Mouse (Mus musculus) hindbrain, embryonic 12.5 days (tissue): ENCODE data around the gene Alg12. TPM values are rescaled to one million over a fixed set of nuclear protein-coding genes. Genes with fewer than 3 reads are reported as not detected.
"Not testable (repeated sequence)": the region's sequence is repeated elsewhere in the genome, so short reads cannot be mapped to it uniquely, and the experiment has no call there.

Source experiments
- ATAC-seq: fragments of 200-750 bp; cut with Nextera tagmentation; 2 replicates; pipeline ENCODE4 v1.8.0; 2017; ENCODE audit warnings: moderate TSS enrichment; ENCODE audit not compliant: low FRiP score
- H3K27ac ChIP-seq: fragments of 300-500 bp; sonication (generic); 2 replicates; pipeline ENCODE4 v1.5.1; 2016; ENCODE audit warnings: mild to moderate bottlenecking
- H3K27me3 ChIP-seq: fragments of 300-500 bp; sonication (generic); 2 replicates; pipeline ENCODE4 v1.6.1; 2016; ENCODE audit warnings: mild to moderate bottlenecking
- H3K36me3 ChIP-seq: fragments of 300-500 bp; sonication (generic); 2 replicates; pipeline ENCODE4 v1.6.1; 2016; ENCODE audit warnings: mild to moderate bottlenecking
- H3K4me1 ChIP-seq: fragments of 300-500 bp; sonication (generic); 2 replicates; pipeline ENCODE4 v1.6.1; 2016
- H3K4me2 ChIP-seq: fragments of 300-500 bp; sonication (generic); replicated peaks from 2 replicates; pipeline ENCODE4 v1.6.1; 2016; ENCODE audit warnings: mild to moderate bottlenecking
- H3K4me3 ChIP-seq: fragments of 300-500 bp; sonication (generic); 2 replicates; pipeline ENCODE4 v1.5.1; 2016; ENCODE audit warnings: mild to moderate bottlenecking
- H3K9ac ChIP-seq: fragments of 300-500 bp; sonication (generic); 2 replicates; pipeline ENCODE4 v1.6.1; 2016; ENCODE audit warnings: mild to moderate bottlenecking, moderate library complexity
- H3K9me3 ChIP-seq: fragments of 300-500 bp; sonication (generic); replicated peaks from 2 replicates; pipeline ENCODE4 v1.6.1; 2016; ENCODE audit warnings: mild to moderate bottlenecking
- WGBS: fragments of 180-500 bp; shearing (Covaris S2); methylation state at CpG from one replicate; pipeline ENCODE4 v1.1.7; 2016; 5-methylcytosine and 5-hydroxymethylcytosine counted together
- polyA plus RNA-seq: library from polyadenylated mRNA; unstranded; fragments of >200 nt; fragmentation: Nextera tagmentation; extraction: Ambion mirVana; gene quantifications from 2 replicates; pipeline ENCODE4 v1.2.1, GENCODE M21; 2016

The Alg12 gene
- polyA plus RNA-seq, 1 experiment from 2014 or later = 9.9 TPM

DNA sequence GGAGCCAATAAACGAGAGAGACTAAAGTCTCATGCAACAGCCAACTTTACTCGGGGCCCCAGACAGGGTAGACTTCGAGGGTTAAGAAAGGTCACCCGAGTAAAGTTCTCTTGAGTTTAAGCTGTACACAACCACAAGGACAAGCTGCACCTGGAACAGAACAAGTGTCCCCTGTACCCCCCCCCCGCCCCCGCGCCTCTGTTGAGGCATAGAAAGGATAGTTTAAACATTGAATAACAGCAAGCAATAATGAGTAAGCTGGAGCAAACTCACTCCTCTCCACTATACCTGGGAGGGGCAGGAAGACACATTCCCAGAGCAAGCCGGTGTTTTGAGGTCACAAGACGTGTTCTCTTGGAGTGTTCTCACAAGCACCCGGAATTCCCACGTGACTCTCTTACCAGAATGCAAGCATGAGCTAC is 19.2 kb downstream of the Alg12 start:
- Histone ChIP-seq H3K27ac (no peak overlapping the region), H3K9ac (no peak overlapping the region)
- WGBS = 87% methylated on average over 11 of the region's 11 CpGs

DNA sequence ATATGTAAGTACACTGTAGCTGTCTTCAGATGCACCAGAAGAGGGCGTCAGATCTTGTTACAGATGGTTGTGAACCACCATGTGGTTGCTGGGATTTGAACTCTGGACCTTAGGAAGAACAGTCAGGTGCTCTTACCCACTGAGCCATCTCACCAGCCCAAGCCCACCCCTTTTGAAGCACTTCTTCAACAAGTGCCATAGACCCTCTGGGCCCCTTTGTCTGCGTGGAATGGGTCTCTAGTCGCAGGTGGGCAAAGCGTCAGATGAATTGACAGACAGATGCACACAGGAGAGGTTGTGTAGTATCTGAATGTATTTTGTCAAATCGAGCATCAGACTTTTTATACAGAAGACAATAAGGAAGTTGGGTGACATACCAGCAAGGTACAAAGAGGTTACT is 24.4 kb downstream of the Alg12 start:
- WGBS = 83% methylated on average over 5 of the region's 5 CpGs
- ATAC-seq, H3K27me3 ChIP-seq: not testable (repeated sequence)

More for the DNA sequence above, 19.2 kb downstream of the Alg12 start:
- H3K36me3 ChIP-seq = peaks cover 17% of the 10 kb centered on the region
- ATAC-seq = no peak
- no peaks in the 10 kb centered on the region for H3K9me3 ChIP-seq
- H3K4me1 ChIP-seq = no peaks in the 10 kb centered on the region
- H3K4me2 ChIP-seq = no peak overlapping the region
- H3K4me3 ChIP-seq = no peak overlapping the region
- no peaks in the 10 kb centered on the region for H3K27me3 ChIP-seq

DNA sequence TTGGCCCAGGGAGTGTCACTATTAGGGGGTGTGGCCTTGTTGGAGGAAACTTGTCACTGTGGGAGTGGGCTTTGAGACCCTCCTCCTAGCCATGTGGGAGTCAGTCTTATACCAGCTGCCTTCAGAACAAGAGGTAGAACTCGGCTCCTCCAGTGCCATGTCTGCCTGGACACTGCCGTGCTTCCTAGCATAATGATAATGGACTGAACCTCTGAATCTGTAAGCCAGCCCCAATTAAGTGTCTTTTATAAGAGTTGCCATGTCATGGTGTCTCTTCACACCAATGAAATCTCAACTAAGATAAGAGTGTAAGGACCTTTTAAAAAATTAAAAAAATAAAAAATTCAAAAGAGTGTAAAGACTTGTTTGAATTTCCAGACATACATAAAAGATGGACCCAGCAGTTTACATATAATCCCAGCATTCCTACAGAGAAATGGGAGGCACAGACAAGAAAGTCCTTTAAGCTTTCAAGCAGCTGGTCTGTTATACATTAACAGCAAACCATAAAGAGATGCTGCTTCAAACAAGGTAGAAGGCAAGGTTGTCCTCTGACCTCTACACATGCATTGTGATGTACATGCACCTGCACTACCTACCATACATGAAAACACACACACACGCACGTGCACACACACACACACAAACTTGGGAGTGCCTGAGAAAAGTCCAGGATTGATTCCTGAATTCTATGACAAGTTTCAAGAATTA is 26.8 kb downstream of the Alg12 start:
- WGBS = 86% methylated on average over 4 of the region's 4 CpGs
- no peak for ATAC-seq
- Histone ChIP-seq H3K27ac (no peak overlapping the region), H3K4me2 (no peak overlapping the region), H3K36me3 (peaks cover 3% of the 10 kb centered on the region; the same call in 1 of the 2 replicates), H3K9me3 (no peaks in the 10 kb centered on the region), H3K4me1 (no peaks in the 10 kb centered on the region), H3K27me3 (no peaks in the 10 kb centered on the region), H3K9ac (no peak overlapping the region), H3K4me3 (no peak overlapping the region)

More for the DNA sequence above, 24.4 kb downstream of the Alg12 start:
- H3K36me3 ChIP-seq, H3K4me3 ChIP-seq, H3K9me3 ChIP-seq, H3K27ac ChIP-seq, H3K4me2 ChIP-seq, H3K9ac ChIP-seq, H3K4me1 ChIP-seq: not testable (repeated sequence)

DNA sequence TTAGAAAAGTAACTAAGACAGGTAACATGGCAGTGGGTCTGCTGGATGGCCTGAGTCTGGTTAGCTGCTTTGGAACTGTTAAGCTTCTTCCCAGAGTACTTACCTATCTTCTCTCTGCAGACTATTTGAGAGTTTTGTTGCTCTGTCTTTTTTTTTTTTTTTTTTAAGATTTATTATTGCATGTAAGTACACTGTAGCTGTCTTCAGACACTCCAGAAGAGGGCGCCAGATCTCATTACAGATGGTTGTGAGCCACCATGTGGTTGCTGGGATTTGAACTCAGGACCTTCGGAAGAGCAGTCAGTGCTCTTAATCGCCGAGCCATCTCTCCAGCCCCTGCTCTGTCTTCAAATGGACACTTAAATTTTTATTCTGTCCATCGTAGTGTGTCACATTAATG is 44.5 kb downstream of the Alg12 start:
- H3K4me1 ChIP-seq, ATAC-seq, H3K9ac ChIP-seq, H3K27me3 ChIP-seq, H3K4me3 ChIP-seq, H3K27ac ChIP-seq, H3K9me3 ChIP-seq, H3K4me2 ChIP-seq: not testable (repeated sequence)
- H3K36me3 ChIP-seq = peaks cover 37% of the 10 kb centered on the region
- 93% methylated on average over 5 of the region's 5 CpGs for WGBS

DNA sequence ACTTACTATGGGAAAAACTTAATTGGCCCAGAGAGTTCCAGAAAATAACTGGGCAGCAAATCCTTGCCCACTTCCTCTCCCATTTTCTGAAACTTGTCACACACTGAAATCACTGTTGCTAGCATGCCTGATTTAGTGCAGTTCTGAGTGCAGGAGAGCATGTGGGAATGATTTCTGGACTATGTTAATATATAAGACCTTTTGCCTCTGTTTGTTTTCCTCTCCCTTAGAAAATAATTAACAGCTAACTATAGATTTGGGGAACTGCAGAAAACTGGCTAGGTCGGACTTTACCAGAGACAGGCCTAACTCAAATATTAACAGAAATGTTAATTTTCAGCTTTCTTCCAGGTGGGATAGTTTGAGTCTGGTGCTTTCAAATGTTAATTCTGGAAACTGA is 50.6 kb downstream of the Alg12 start:
- Histone ChIP-seq H3K9ac (no peak overlapping the region), H3K36me3 (peaks cover 43% of the 10 kb centered on the region), H3K4me2 (no peak overlapping the region), H3K4me3 (no peak overlapping the region), H3K4me1 (no peaks in the 10 kb centered on the region), H3K27ac (no peak overlapping the region), H3K27me3 (no peaks in the 10 kb centered on the region), H3K9me3 (peaks cover 3% of the 10 kb centered on the region; the same call in 1 of the 2 replicates)
- ATAC-seq = no peak
- 91% methylated on average over 1 of the region's 1 CpGs for WGBS

DNA sequence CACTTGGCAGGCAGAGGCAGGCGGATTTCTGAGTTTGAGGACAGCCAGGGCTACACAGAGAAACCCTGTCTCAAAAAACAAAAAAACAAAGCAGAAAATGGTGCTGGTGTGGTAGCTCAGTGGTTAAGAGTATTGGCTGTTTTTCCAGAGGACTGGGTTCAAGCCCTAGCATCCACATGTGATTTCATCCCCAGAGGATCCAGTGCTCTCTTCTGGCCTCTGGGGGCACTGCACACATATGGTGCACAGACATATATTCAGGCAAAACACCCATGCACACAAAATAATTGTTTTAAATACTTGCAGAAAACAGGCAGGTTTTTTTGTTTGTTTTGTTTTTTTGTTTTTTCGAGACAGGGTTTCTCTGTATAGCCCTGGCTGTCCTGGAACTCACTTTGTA is 53.0 kb downstream of the Alg12 start:
- not testable (repeated sequence) for H3K9me3 ChIP-seq, ATAC-seq, H3K4me1 ChIP-seq, H3K4me2 ChIP-seq, H3K9ac ChIP-seq, H3K27me3 ChIP-seq, H3K27ac ChIP-seq, H3K4me3 ChIP-seq
- WGBS = 98% methylated on average over 2 of the region's 2 CpGs
- peaks cover 47% of the 10 kb centered on the region for H3K36me3 ChIP-seq

DNA sequence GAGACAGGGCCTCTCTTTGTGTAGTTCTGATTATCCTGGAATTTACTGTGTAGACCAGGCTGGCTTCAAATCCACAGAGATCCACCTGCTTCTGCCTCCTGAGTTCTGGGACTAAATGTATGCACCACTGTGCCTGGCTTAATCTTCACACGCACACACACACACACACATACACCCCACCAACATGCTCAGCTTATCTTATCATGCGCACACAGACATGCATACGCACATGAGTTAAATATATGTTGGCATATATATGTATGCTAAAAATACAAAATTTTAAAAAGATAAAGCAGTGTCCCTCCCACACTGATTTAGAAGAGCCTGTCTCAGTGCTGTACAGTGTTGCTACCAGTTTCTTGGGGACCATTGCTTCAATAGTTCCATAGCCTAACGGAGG is 57.6 kb downstream of the Alg12 start:
- H3K36me3 ChIP-seq = peaks cover 69% of the 10 kb centered on the region
- H3K9ac ChIP-seq = no peak overlapping the region
- WGBS = 91% methylated on average over 4 of the region's 4 CpGs
- H3K27me3 ChIP-seq = no peaks in the 10 kb centered on the region
- H3K27ac ChIP-seq = no peak overlapping the region
- no peak for ATAC-seq
- H3K4me2 ChIP-seq = no peak overlapping the region
- no peaks in the 10 kb centered on the region for H3K9me3 ChIP-seq
- H3K4me1 ChIP-seq = no peaks in the 10 kb centered on the region
- H3K4me3 ChIP-seq = no peak overlapping the region

DNA sequence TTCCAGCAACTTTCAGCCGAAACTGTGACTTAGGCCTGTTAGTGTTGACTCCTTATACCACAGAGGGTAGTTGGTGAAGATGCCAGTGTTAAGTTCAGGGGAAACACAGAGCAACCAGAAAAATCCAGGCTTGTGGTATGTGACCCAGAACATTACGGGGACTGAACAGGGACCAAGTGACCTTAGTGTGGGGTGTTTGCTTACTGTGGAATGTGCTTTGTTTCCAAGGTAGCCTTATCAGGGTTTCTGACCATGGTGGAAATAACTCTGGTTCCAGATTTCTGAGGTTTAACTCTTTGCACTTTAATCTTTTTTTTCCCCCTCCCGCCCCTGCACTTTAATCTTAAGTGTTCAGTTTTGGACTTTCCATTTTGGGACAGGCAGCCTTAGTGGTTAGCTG is 61.1 kb downstream of the Alg12 start:
- no peak for ATAC-seq
- Histone ChIP-seq H3K4me1 (peaks cover 14% of the 10 kb centered on the region), H3K27me3 (no peaks in the 10 kb centered on the region), H3K36me3 (peaks cover 68% of the 10 kb centered on the region), H3K9ac (no peak overlapping the region), H3K27ac (no peak overlapping the region), H3K4me2 (no peak overlapping the region), H3K4me3 (no peak overlapping the region), H3K9me3 (no peaks in the 10 kb centered on the region)
- 87% methylated on average over 3 of the region's 3 CpGs for WGBS

DNA sequence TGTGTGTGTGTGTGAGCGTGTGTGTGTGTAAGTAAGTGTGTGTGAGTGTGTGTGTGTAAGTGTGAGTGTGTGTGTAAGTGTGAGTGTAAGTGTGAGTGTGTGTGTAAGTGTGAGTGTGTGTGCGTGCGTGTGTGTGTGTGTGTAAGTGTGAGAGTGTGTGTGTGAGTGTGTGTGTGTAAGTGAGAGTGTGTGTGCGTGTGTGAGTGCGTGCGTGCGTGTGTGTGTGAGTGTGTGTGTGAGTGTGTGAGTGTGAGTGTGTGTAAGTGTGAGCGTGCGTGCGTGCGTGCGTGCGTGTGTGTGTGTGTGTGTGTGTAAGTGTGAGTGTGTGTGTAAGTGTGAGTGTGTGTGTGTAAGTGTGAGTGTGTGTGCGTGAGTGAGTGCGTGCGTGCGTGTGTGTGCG is 63.4 kb downstream of the Alg12 start:
- no peaks in the 10 kb centered on the region for H3K27me3 ChIP-seq
- no peak for ATAC-seq
- no peak overlapping the region for H3K4me2 ChIP-seq
- no peaks in the 10 kb centered on the region for H3K9me3 ChIP-seq
- H3K4me3 ChIP-seq = no peak overlapping the region
- peaks cover 19% of the 10 kb centered on the region for H3K4me1 ChIP-seq
- H3K36me3 ChIP-seq = peaks cover 49% of the 10 kb centered on the region
- H3K9ac ChIP-seq = no peak overlapping the region
- H3K27ac ChIP-seq = no peak overlapping the region
- 97% methylated on average over 18 of the region's 18 CpGs for WGBS

Other genes with a start within 250 kb of the Alg12 start
- not detected in 2 replicates for gene Zdhhc25, start 219.0 kb downstream of the Alg12 start, polyA plus RNA-seq
- 26.9 and 28.2 TPM in 2 replicates for gene Brd1, start 85.1 kb downstream of the Alg12 start, polyA plus RNA-seq
- 37.1 and 37.3 TPM in 2 replicates for gene Zbed4, start 67.7 kb downstream of the Alg12 start, polyA plus RNA-seq
- gene Creld2, start 328 bp upstream of the Alg12 start, polyA plus RNA-seq = 65.2 and 74.8 TPM in 2 replicates
- gene Pim3, start 42.9 kb upstream of the Alg12 start, polyA plus RNA-seq = 45.3 and 48.0 TPM in 2 replicates
- gene Ttll8, start 135.1 kb upstream of the Alg12 start, polyA plus RNA-seq = not detected in 2 replicates
- gene Mlc1, start 159.7 kb upstream of the Alg12 start, polyA plus RNA-seq = 4.7 and 6.2 TPM in 2 replicates
- gene Mov10l1, start 163.6 kb upstream of the Alg12 start, polyA plus RNA-seq = not detected in 2 replicates
- gene Panx2, start 240.4 kb upstream of the Alg12 start, polyA plus RNA-seq = 2.0 and 2.1 TPM in 2 replicates